Mouse (Mus musculus) forebrain, embryonic 15.5 days (tissue): Measurements from ENCODE around the gene Pxylp1. TPM values are rescaled to one million over a fixed set of nuclear protein-coding genes. Genes with fewer than 3 reads are reported as not detected.
A peak's percentile ranks its signal among the peaks of the same experiment; 100 is the strongest.
"Not testable (repeated sequence)": the region's sequence is repeated elsewhere in the genome, so short reads cannot be mapped to it uniquely, and the experiment has no call there.

ENCODE experiments used
- ATAC-seq: fragments of 200-750 bp; cut with Nextera tagmentation; replicated peaks from 2 replicates; pipeline ENCODE4 v1.8.0; 2017; ENCODE audit warnings: mild to moderate bottlenecking, moderate TSS enrichment, moderate library complexity
- H3K27ac ChIP-seq: fragments of 300-500 bp; sonication (generic); replicated peaks from 2 replicates; pipeline ENCODE4 v1.5.1; 2015; ENCODE audit warnings: mild to moderate bottlenecking, inconsistent platforms
- H3K27me3 ChIP-seq: fragments of 300-500 bp; sonication (generic); 2 replicates; pipeline ENCODE4 v1.6.1; 2015; ENCODE audit warnings: inconsistent platforms
- H3K36me3 ChIP-seq: fragments of 300-500 bp; sonication (generic); 2 replicates; pipeline ENCODE4 v1.6.1; 2015; ENCODE audit warnings: mild to moderate bottlenecking, inconsistent platforms
- H3K4me1 ChIP-seq: fragments of 300-500 bp; sonication (generic); 2 replicates; pipeline ENCODE4 v1.6.1; 2015; ENCODE audit warnings: inconsistent platforms
- H3K4me2 ChIP-seq: fragments of 300-500 bp; sonication (generic); replicated peaks from 2 replicates; pipeline ENCODE4 v1.6.1; 2015; ENCODE audit warnings: mild to moderate bottlenecking, inconsistent platforms
- H3K4me3 ChIP-seq: fragments of 300-500 bp; sonication (generic); 2 replicates; pipeline ENCODE4 v1.5.1; 2015; ENCODE audit warnings: mild to moderate bottlenecking, inconsistent platforms
- H3K9ac ChIP-seq: fragments of 300-500 bp; sonication (generic); replicated peaks from 2 replicates; pipeline ENCODE4 v1.6.1; 2015; ENCODE audit warnings: mild to moderate bottlenecking, inconsistent platforms
- H3K9me3 ChIP-seq: fragments of 300-500 bp; sonication (generic); 2 replicates; pipeline ENCODE4 v1.6.1; 2016; ENCODE audit warnings: inconsistent platforms
- WGBS: fragments of 180-500 bp; shearing (Covaris S2); methylation state at CpG from one replicate; pipeline ENCODE4 v1.1.7; 2015; ENCODE audit warnings: mixed read lengths; 5-methylcytosine and 5-hydroxymethylcytosine counted together
- polyA plus RNA-seq: library from polyadenylated mRNA; unstranded; fragments of >200 nt; fragmentation: Nextera tagmentation; extraction: Ambion mirVana; gene quantifications from 2 replicates; pipeline ENCODE4 v1.2.1, GENCODE M21; 2015

Pxylp1 gene
- 33.8 and 36.6 TPM in 2 replicates for polyA plus RNA-seq

- Histone ChIP-seq H3K4me3 (no peak within 1 kb of the TSS), H3K4me2 (no peak within 1 kb of the TSS), H3K4me1 (peaks cover 50% of the 10 kb centered on the region), H3K9ac (0 out of 2 replicates have a peak within 1 kb of the TSS, but pooled peaks have one; percentile 1), H3K27me3 (no peaks in the 10 kb centered on the region), H3K9me3 (no peaks in the 10 kb centered on the region), H3K27ac (peak within 1 kb of the TSS; percentile 64), H3K36me3 (no peaks in the 10 kb centered on the region)
- 1% methylated on average over 3 of the region's 3 CpGs for WGBS
- ATAC-seq, result no peak
These were observed at the start of gene Pxylp1 for GRCm38 (mm10) chr9:96892546-96892945. Pxylp1 (minus strand) TSS chr9:96892669.

DNA sequence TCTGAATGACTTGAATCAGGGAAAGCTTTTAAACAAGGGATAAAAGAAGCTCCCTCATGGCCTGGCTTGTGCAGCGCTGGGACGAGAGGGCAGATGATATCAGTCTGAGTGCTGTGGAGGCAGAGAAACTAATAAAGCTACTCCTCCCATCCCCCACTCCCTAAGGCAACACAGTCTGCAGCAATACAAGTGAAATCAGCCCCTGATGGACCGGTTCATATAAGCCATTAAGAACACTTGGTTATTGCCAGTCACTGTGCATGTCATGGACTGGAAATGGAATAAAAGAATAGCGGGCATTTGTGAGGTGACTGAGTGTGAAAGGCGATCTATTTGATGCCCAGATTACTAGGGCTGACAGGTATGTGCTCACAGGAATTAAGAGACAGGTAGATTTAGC is 46.4 kb upstream of the Pxylp1 start:
- 0 out of 2 replicates have a peak, but pooled peaks cover 3% of the 10 kb centered on the region for H3K36me3 ChIP-seq
- H3K27ac ChIP-seq, result no peak overlapping the region
- H3K4me3 ChIP-seq, result no peak overlapping the region
- H3K4me2 ChIP-seq, result no peak overlapping the region
- H3K27me3 ChIP-seq, result no peaks in the 10 kb centered on the region
- no peaks in the 10 kb centered on the region for H3K9me3 ChIP-seq
- ATAC-seq, result no peak
- WGBS, result 86% methylated on average over 5 of the region's 5 CpGs
- no peak overlapping the region for H3K9ac ChIP-seq
- H3K4me1 ChIP-seq, result no peaks in the 10 kb centered on the region

GRCm38 (mm10) chr9:96936427-96936826 is 44.0 kb upstream of the Pxylp1 start:
- not testable (repeated sequence) for ATAC-seq, H3K4me2 ChIP-seq, H3K27ac ChIP-seq, H3K9me3 ChIP-seq, H3K9ac ChIP-seq, H3K4me3 ChIP-seq, H3K4me1 ChIP-seq, H3K27me3 ChIP-seq, H3K36me3 ChIP-seq
- WGBS, result 88% methylated on average over 2 of the region's 2 CpGs

- Histone ChIP-seq H3K4me3 (no peak overlapping the region), H3K27ac (no peak overlapping the region), H3K4me2 (no peak overlapping the region), H3K9ac (no peak overlapping the region), H3K36me3 (no peaks in the 10 kb centered on the region), H3K9me3 (no peaks in the 10 kb centered on the region), H3K4me1 (no peaks in the 10 kb centered on the region), H3K27me3 (no peaks in the 10 kb centered on the region)
- 59% methylated on average over 15 of the region's 15 CpGs for WGBS
- no peak for ATAC-seq
These were observed 43.3 kb upstream of the Pxylp1 start for GRCm38 (mm10) chr9:96935556-96936300.

DNA sequence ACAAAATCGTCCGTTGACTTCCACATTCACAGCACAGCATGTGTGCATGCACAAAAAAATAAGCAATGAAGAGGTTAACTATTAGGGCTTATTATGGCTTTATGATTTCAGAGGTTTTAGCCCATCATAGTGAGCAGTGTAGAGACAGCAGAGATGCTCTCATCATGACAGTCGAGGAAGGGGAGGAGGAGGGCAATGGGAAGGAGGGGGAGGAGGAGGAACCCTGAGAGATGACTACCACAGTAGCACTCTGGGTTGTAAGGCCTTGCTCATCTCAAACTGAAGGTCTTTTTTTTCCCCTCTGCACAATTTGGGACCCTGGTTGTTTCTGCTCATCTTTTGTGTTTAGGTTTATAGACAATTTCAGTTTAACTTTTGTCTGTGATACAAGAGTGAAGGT is 42.3 kb upstream of the Pxylp1 start:
- Histone ChIP-seq H3K4me3 (no peak overlapping the region), H3K36me3 (no peaks in the 10 kb centered on the region), H3K4me2 (no peak overlapping the region), H3K4me1 (no peaks in the 10 kb centered on the region), H3K27ac (no peak overlapping the region), H3K9me3 (no peaks in the 10 kb centered on the region), H3K9ac (no peak overlapping the region), H3K27me3 (no peaks in the 10 kb centered on the region)
- WGBS, result 75% methylated on average over 3 of the region's 3 CpGs
- ATAC-seq, result no peak

DNA sequence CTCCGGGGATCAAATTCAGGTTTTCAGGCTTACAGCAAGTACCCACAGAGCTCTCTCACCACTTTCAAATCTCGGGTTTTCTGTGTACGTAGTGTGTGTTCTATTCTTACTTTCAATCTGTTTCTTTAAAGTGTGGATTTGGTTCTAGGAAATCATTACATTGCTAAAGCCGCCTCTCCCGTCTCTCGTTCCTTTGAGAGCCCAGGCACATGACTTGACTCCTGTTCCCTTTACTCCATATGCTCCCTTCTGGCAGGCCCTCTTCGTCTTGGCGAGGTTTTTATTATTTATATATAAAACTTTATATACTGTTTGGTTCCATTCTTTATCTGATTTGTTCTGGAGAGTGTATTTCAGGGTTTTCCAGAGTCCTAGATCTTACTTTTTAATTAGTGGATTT is 40.3 kb upstream of the Pxylp1 start:
- H3K9me3 ChIP-seq, result no peaks in the 10 kb centered on the region
- 76% methylated on average over 8 of the region's 8 CpGs for WGBS
- no peak overlapping the region for H3K9ac ChIP-seq
- no peak overlapping the region for H3K27ac ChIP-seq
- H3K4me1 ChIP-seq, result no peaks in the 10 kb centered on the region
- no peaks in the 10 kb centered on the region for H3K36me3 ChIP-seq
- H3K4me3 ChIP-seq, result no peak overlapping the region
- H3K4me2 ChIP-seq, result no peak overlapping the region
- no peaks in the 10 kb centered on the region for H3K27me3 ChIP-seq
- ATAC-seq, result no peak

DNA sequence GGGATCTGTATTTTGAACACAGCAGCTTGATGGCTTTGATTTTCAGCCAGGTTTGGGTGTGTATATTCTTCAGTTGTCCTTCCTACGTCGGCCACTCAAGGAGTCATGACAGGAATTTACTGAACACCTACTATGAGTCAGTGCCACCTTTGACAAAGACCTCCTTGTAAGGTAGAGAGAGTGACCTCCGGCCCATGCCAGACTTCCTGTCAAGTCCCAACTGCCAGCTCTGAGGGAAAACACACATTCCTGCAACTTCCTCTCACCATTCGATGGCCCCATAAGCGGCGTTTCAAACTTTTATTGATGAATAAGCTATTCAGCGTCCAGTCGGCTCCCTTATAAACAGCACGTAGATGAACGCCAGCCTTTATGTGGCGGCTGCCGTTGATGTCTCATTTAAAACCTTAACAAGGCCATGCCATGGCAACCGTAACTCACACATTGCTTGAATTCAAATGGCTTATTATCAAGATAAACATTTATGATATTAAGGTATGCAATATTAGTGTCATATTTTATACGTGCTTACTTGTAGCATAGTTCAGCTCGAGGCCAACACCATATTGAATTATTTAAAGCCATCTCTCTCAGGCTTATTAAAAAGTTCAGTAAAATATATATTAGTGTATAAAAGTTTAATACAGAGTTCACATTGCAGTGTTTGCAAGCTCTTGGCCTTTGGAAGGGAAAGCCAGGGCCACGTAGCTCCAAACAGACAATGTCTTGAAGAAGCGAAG is 31.3 kb upstream of the Pxylp1 start:
- no peak for ATAC-seq
- Histone ChIP-seq H3K4me2 (no peak overlapping the region), H3K9ac (no peak overlapping the region), H3K27ac (no peak overlapping the region), H3K36me3 (no peaks in the 10 kb centered on the region), H3K4me3 (no peak overlapping the region), H3K4me1 (no peaks in the 10 kb centered on the region), H3K27me3 (no peaks in the 10 kb centered on the region), H3K9me3 (peaks cover 5% of the 10 kb centered on the region; the same call in 1 of the 2 replicates)
- WGBS, result 90% methylated on average over 17 of the region's 17 CpGs

DNA sequence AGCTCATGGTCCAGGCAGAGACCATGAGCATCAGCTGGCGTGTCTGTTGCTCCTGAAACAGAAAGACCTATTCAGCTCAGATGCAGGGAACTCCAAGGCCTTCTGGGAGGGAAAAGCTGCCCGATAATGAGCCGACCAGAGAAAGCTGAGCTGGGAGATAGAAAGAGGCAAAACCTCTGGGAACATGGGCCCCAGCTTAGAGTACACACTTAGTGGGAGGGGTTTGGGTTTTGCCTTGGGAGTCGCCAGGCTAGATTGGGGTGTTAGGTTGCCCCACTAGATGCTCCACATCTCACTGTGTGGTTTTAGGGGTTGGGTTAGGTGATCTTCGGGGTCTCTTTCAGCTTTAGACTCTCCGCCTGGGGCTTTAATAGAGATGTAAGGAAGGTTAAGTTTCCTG is 30.6 kb upstream of the Pxylp1 start:
- Histone ChIP-seq H3K27ac (no peak overlapping the region), H3K4me2 (no peak overlapping the region), H3K9ac (no peak overlapping the region), H3K27me3 (no peaks in the 10 kb centered on the region), H3K9me3 (peaks cover 5% of the 10 kb centered on the region; the same call in 1 of the 2 replicates), H3K36me3 (no peaks in the 10 kb centered on the region), H3K4me1 (no peaks in the 10 kb centered on the region), H3K4me3 (no peak overlapping the region)
- 73% methylated on average over 6 of the region's 6 CpGs for WGBS
- no peak for ATAC-seq

GRCm38 (mm10) chr9:96916620-96917538 is 24.4 kb upstream of the Pxylp1 start:
- H3K4me2 ChIP-seq, result no peak overlapping the region
- WGBS, result 34% methylated on average over 27 of the region's 27 CpGs
- H3K27ac ChIP-seq, result no peak overlapping the region
- H3K36me3 ChIP-seq, result no peaks in the 10 kb centered on the region
- H3K4me3 ChIP-seq, result no peak overlapping the region
- H3K4me1 ChIP-seq, result peaks cover 3% of the 10 kb centered on the region; the same call in 1 of the 2 replicates
- peak; percentile 91 for ATAC-seq
- H3K9ac ChIP-seq, result no peak overlapping the region
- H3K9me3 ChIP-seq, result peaks cover 5% of the 10 kb centered on the region; the same call in 1 of the 2 replicates
- no peaks in the 10 kb centered on the region for H3K27me3 ChIP-seq

- ATAC-seq, result peak; percentile 53
- WGBS, result 73% methylated on average over 7 of the region's 7 CpGs
These were observed 23.6 kb upstream of the Pxylp1 start for GRCm38 (mm10) chr9:96916076-96916475.

GRCm38 (mm10) chr9:96914851-96915250 is 22.4 kb upstream of the Pxylp1 start:
- H3K27me3 ChIP-seq, result no peaks in the 10 kb centered on the region
- H3K4me1 ChIP-seq, result peaks cover 3% of the 10 kb centered on the region; the same call in 1 of the 2 replicates
- peaks cover 5% of the 10 kb centered on the region; the same call in 1 of the 2 replicates for H3K9me3 ChIP-seq
- no peak overlapping the region for H3K9ac ChIP-seq
- no peak overlapping the region for H3K4me3 ChIP-seq
- no peak for ATAC-seq
- no peak overlapping the region for H3K4me2 ChIP-seq
- no peaks in the 10 kb centered on the region for H3K36me3 ChIP-seq
- no peak overlapping the region for H3K27ac ChIP-seq
- 76% methylated on average over 6 of the region's 6 CpGs for WGBS

More at GRCm38 (mm10) chr9:96916076-96916475, 23.6 kb upstream of the Pxylp1 start:
- Histone ChIP-seq H3K36me3 (no peaks in the 10 kb centered on the region), H3K4me1 (peaks cover 3% of the 10 kb centered on the region; the same call in 1 of the 2 replicates), H3K9ac (no peak overlapping the region), H3K4me2 (no peak overlapping the region), H3K27me3 (no peaks in the 10 kb centered on the region), H3K4me3 (no peak overlapping the region), H3K27ac (no peak overlapping the region), H3K9me3 (peaks cover 5% of the 10 kb centered on the region; the same call in 1 of the 2 replicates)
